Mouse (Mus musculus) lung, postnatal 10 days (tissue): ENCODE measurements around the gene Khdc3.
A peak's percentile ranks its signal among the peaks of the same experiment; 100 is the strongest.
"Not testable (repeated sequence)": the region's sequence is repeated elsewhere in the genome, so short reads cannot be mapped to it uniquely, and the experiment has no call there.

Source experiments
- DNase-seq: peaks from one replicate; pipeline ENCODE4 v3.0.0; 2021

Gene Khdc3

GRCm38 (mm10) chr9:73103159-73103879 is 1.7 kb downstream of the Khdc3 start:
- peak; percentile 54 for DNase-seq

DNA sequence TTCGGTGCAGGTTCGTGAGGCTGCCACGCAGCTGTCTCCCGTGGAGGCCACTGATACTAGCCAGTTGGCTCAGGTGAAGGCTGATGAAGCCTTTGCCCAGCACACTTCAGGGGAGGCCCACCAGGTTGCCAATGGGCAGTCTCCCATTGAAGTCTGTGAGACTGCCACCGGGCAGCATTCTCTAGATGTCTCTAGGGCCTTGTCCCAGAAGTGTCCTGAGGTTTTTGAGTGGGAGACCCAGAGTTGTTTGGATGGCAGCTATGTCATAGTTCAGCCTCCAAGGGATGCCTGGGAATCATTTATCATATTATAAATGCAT is 2.2 kb downstream of the Khdc3 start:
- DNase-seq, result no peak

DNA sequence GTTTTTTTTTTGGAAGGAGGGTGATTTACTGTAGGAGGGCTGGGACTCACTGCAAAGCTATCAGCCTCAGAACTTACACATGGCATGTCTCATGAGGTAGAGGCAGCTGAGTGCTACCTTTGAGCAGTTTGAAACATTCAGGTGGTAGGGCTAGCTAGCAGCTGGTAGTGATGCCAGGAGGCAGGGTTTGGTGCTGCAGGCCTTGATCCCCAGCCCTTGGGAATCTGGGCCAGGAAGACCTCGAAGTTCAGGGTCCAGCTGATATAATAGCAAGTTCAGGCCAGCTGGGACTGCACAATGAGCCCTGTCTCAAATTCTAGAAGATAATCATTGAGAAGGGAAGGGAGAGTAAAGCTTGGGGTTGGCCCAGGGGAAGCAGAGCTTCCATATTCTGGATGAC is 3.5 kb downstream of the Khdc3 start:
- no peak for DNase-seq

DNA sequence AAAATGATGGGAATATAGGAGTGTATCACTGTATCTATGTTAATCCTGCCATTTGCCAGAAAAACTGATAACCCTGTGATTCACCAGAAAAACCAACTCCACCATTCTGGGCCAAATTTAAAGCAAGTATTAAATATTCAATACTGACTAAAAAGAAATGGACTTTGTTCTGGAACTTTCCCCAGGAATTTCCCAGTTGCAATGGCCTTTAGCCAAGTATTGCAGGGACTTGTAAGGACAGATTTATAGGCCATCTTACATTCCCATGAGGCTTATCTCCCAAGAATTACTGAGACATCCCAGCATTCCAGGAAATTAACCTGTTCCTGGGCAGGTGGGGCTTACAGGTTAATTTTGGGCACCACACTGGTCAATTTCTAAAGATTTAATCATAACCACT is 4.1 kb downstream of the Khdc3 start:
- DNase-seq, result no peak

GRCm38 (mm10) chr9:73112919-73113906 is 11.6 kb downstream of the Khdc3 start, which contains the start of gene Rsl24d1:
Gene Rsl24d1, plus strand, starts transcription at chr9:73113426.
- DNase-seq, result peak; percentile 87

- DNase-seq, result not testable (repeated sequence)
Observed at GRCm38 (mm10) chr9:73116704-73117103, 15.1 kb downstream of the Khdc3 start.

DNA sequence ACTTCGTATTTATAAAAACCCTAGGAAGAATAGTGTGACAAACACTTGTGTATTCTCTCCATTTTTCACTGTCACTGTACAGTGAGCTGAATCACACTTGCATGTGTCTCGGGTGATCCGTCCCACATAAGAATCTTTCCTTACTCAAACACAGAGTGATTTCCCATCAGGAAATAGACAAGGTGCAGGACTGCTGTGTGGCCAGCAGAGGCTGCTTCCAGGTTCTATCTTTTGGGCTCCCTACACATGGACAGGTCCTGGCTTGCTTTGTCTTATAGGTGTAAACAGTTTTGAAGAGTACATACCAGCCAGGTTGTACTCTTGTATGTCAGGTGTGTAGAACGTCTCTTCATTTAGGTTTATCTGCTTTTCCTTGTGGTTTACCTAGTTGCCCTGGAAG is 16.4 kb downstream of the Khdc3 start:
- DNase-seq, result no peak

- DNase-seq, result peak; percentile 43
Observed at GRCm38 (mm10) chr9:73121735-73122134, 20.1 kb downstream of the Khdc3 start.

DNA sequence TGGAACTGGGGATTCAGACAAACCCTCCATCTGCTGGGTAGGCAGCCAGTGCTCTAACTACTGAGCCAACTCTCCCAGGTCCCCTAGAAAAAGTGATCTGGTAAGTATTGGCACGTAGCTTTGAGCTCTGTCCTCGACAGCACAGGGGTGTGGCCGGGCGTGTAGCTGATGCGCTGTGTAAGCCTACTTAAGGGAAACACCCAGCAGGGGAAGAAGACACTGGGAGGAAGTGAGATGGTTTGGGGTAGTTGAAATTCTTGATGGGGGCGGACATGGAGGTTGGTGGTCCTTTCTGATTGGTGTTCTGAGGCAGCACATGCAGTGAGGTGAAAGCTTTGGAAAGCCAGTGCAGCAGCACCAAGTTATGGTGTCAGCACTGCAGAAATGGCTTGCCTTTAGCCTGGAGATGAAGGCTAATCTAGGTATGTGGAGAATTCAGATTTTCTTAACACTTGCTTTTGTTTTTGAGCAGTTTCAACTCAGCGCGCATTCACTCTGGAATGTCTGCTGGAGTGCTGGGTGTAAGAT is 23.5 kb downstream of the Khdc3 start:
- no peak for DNase-seq

DNA sequence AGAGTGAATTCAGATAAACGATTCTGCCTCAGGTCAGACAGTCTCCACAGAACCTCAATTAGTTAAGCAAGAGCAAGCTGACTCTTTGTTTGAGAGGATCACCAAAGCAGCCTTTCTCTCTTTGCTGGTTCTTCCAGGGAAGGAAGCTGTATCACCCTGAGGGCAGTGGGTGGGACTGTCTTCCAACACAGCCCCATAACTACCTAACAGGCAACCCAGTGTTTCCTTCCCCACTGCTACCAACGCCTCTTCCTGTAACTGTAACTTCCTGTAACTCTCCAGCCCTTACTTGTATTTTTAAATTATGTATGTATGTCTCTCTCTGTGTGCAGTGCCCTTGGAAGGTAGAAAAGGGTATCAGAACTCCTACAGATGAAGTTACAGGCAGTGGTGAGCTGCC is 25.8 kb downstream of the Khdc3 start:
- no peak for DNase-seq

GRCm38 (mm10) chr9:73129875-73130274 is 28.2 kb downstream of the Khdc3 start:
- no peak for DNase-seq

- DNase-seq, result no peak
Observed at GRCm38 (mm10) chr9:73130529-73130928, 28.9 kb downstream of the Khdc3 start.

- no peak for DNase-seq
Observed at GRCm38 (mm10) chr9:73137341-73137886, 35.8 kb downstream of the Khdc3 start.
